Mouse (Mus musculus) heart, postnatal 4 days (tissue): Measurements from ENCODE around the gene Bhlhe23. TPM values are rescaled to one million over a fixed set of nuclear protein-coding genes. Genes with fewer than 3 reads are reported as not detected.

Experiments used
- DNase-seq: peaks from one replicate; pipeline ENCODE4 v3.0.0; 2021
- total RNA-seq, 2 experiments: library from RNA; stranded (reverse); gene quantifications; 2 replicates each; pipeline ENCODE4 v1.2.3; 2021

Gene Bhlhe23
- total RNA-seq, 2 experiments from 2014 or later, result not detected

DNA sequence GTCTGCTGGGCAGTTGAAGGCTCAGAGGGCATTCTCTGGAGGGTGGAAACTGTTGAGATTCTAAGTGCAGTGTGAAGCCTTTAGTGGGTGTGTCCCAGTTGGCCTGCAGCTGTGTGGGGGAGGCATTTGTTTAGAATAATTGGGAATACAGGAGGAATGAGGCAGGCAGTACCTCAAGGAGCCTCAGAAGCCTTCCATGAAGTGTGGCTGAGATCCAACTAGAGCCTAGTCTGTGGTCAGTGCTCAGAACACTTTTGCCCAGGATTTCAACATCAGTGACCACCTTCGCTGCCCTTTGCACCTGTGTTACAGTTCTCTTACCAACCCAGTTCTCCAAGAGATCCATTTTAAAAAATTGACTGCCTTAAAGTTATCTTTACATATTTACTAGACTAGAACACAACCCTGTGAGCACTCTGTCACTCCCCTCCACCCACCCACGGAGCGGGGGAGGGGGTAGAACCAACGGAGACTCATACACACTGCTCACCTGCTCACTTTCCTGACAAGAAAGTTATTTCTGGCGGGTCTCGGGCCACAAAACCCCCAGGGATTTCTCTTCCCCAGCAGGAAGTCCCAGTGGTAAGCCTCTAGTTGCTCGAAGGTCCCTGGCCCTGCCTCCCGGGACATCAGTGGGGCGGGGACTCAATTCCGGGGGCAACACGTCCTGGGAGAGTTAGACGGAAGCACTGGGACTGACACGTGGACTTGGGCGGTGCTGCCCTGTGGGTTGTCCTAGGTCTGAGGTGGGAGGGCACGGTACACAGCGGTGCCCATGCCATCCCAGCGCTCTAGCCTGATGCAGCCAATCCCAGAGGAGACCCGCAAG is 51.9 kb downstream of the Bhlhe23 start, which contains the start of gene Slc17a9:
Gene Slc17a9, plus strand, starts transcription at position 679 of the 829 bp plus-strand sequence.
- DNase-seq, result peak; percentile 51

Other genes with a start within 250 kb of the Bhlhe23 start
- 10 to 100 TPM; 26.1 to 27.0 TPM for gene Mrgbp, start 195.6 kb downstream of the Bhlhe23 start, total RNA-seq
- 10 to 100 TPM; 49.6 to 51.8 TPM for gene Ogfr, start 187.7 kb downstream of the Bhlhe23 start, total RNA-seq
- 1 to 10 TPM; 1.2 to 1.8 TPM for gene Col9a3, start 179.1 kb downstream of the Bhlhe23 start, total RNA-seq
- gene Tcfl5, start 134.2 kb downstream of the Bhlhe23 start, total RNA-seq, result under 1 TPM; 0.20 to 0.26 TPM
- gene Dido1, start 66.9 kb downstream of the Bhlhe23 start, total RNA-seq, result 10 to 100 TPM; 40.5 to 44.0 TPM
- 10 to 100 TPM; 68.5 to 69.9 TPM for gene Gid8, start 66.8 kb downstream of the Bhlhe23 start, total RNA-seq
- under 1 TPM; 0.69 to 0.88 TPM for gene Slc17a9, start 51.6 kb downstream of the Bhlhe23 start, total RNA-seq
- 10 to 100 TPM; 47.0 to 47.8 TPM for gene Ythdf1, start 144.0 kb upstream of the Bhlhe23 start, total RNA-seq
- gene Birc7, start 152.1 kb upstream of the Bhlhe23 start, total RNA-seq, result not detected
- gene Nkain4, start 177.8 kb upstream of the Bhlhe23 start, total RNA-seq, result 10 to 100 TPM; 12.5 to 13.4 TPM
- gene Arfgap1, start 190.3 kb upstream of the Bhlhe23 start, total RNA-seq, result 10 to 100 TPM; 64.5 to 64.8 TPM
- gene Col20a1, start 209.6 kb upstream of the Bhlhe23 start, total RNA-seq, result under 1 TPM; 0.29 to 0.33 TPM